Mouse (Mus musculus) ovary, postnatal 10 days (tissue): ENCODE measurements around the gene Eogt.

Source experiments
- DNase-seq: peaks from one replicate; pipeline ENCODE4 v3.0.0; 2022; ENCODE audit warnings: low spot score

Eogt gene

GRCm38 (mm10) chr6:97106106-97106505 is 42.9 kb downstream of the Eogt start:
- DNase-seq: no peak

- DNase-seq: no peak
Observed at GRCm38 (mm10) chr6:97104264-97104852, 44.6 kb downstream of the Eogt start.

GRCm38 (mm10) chr6:97101958-97102702 is 46.9 kb downstream of the Eogt start:
- no peak for DNase-seq

- no peak for DNase-seq
Observed at GRCm38 (mm10) chr6:97101190-97101957, 47.6 kb downstream of the Eogt start.

- DNase-seq: no peak
Observed at GRCm38 (mm10) chr6:97082336-97082735, 66.6 kb downstream of the Eogt start.

GRCm38 (mm10) chr6:97080016-97080415 is 69.0 kb downstream of the Eogt start:
- DNase-seq: no peak

- no peak for DNase-seq
Observed at GRCm38 (mm10) chr6:97060074-97060681, 88.8 kb downstream of the Eogt start, which contains the start of gene Fam19a4. Fam19a4 (minus strand) TSS chr6:97060413.
